Mouse (Mus musculus): ENCODE measurements around the gene Rad21l. TPM values are rescaled to one million over a fixed set of nuclear protein-coding genes. Genes with fewer than 3 reads are reported as not detected.
A peak's percentile ranks its signal among the peaks of the same experiment; 100 is the strongest.

The Rad21l gene
- total RNA-seq (2021) = not detected
- long read RNA-seq, experiment 1 = 0 reads
- long read RNA-seq, experiment 2 = 0 reads

DNA sequence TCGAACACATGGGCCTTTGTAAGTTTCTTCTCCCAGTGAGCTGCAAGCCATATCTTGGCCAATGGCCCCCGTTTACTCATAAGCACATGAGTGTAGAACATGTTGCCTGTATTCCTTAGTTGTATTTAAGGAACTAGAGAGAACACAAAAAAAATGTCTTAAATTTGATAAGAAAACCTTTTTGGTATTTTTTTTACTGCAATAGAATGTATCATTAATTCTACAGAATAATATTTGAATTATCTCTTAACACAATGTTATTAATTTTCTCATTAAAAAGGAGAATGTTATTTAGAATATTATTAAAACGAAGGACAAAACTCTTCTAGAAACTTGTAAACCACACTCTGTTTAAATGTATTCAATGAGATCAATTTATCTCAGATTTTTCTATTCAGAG is at the start of gene Rad21l:
TSS of gene Rad21l (minus strand) at position 101 of the 400 bp plus-strand sequence.
- no peak for DNase-seq

DNA sequence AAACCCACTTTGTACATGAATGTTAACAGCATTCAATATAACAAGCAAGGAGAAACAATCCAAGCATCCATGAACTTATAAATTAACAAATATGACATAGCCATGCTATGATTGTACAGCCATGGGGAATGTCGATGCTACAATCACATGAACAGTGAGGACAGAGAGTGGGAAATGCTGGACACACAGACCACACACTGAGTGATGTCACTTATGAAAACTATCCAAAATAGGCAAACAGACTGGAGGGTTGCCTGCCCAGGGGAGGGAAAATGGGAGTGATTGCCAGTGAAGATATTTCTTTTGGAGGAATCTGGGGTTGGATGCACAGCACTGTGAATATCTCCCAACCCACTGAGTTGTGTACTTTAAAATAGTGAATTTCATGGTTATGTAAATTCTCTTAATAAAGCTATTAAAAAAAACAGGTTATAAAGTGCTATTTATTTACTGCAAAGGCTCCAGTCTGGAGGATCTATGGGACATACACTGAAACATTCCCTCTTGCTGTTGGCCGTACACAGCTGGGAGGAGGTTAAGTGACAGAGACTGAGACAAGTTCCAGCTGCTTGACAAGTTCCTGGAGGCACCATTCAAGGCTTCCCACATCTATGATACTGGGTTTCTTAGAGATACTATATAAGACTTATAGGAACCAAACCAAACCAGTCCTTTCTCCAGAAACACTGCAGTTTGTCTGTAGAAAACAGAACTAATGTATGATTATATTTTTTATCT is 48.2 kb upstream of the Rad21l start:
- DNase-seq = no peak

DNA sequence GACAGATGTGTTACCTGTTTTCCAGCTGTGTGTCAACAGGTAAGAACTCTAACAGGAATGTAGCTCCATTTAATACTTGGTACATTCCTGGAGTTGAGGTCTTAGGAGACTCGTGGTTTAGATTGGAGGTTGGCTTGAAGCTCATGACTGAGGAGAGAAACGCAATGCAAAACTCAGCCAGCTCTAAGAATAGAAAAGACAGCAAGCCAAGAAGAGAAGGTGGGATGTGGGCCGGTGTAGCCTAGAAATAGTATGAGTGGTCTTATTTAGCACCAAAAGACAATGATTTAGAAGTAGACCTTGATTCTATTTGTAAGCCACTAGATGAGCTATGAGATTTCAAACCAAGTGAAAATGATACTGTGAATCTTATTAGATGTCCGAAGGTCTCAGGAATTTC is 47.2 kb upstream of the Rad21l start:
- no peak for DNase-seq

DNA sequence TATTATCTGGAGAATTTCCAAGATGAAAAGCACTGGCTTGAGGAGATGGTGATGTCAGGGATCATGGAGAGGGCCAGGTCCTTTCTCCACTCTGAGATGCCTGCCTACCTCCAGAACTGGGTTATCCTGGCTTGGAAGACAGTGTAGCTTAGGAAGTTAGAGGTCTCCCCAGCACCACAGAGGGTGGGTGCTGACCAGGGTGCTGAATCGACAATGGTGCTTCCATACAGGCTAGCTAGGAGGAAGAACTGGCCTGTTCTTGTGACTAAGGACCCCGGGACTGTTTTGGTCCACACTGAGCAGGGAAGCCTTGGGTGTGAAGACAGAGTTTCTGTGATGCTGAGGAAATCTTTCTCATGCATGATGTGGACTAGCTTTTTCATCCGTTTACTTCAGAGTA is 44.3 kb upstream of the Rad21l start:
- DNase-seq = peak; percentile 20

DNA sequence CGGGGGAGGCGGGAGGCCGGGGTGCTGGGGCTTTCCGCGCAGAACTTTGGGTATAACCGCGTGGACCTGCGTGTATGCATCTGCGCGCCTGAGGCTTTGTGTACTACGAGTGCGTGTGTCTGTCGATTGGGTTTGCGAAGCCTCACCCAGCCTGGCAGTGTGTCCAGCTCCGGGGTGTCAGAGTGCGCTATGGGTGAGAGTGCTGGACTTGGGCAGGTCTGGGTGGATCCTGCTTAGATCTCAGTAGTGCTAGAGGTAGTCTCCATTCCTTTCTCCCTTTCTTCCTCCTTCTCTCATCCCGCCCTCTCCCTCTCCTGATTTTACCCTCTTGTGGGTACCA is 34.5 kb upstream of the Rad21l start:
- no peak for DNase-seq

DNA sequence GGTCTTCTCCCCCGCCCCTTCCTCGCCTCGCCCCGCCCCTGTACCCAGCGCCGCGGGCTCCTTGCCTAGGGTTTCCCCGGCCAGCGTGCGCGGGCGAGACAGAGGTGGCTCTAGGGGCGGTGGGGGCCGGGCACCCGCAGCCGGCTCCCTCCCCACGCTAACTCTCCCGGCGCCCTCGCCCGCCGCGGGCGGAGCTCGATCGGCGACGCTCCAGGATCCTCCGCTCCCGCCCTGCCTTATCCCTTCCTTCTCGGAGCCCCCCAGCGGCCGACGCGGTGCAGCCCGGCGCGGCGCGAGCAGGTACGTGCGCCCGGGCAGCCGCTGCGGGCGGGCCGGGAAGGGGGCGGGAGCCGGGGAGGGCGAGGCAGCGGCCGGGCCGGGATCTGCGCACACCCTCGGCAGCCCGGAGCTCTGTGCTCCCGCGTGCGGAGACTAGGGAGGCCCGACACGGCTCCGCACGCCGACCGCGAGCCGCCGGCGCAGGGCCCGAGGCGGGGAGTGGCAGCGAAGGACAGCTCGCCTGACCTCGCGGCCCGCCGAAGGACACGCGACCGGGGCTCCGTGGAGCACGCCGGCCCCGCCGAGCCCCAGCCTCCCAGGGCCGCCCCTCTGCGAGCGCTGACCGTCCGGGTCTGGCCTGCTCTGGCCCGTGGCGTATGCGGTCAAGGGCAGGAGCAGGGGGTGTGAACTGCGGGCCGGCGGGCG is 34.0 kb upstream of the Rad21l start:
- peak; percentile 44 for DNase-seq

DNA sequence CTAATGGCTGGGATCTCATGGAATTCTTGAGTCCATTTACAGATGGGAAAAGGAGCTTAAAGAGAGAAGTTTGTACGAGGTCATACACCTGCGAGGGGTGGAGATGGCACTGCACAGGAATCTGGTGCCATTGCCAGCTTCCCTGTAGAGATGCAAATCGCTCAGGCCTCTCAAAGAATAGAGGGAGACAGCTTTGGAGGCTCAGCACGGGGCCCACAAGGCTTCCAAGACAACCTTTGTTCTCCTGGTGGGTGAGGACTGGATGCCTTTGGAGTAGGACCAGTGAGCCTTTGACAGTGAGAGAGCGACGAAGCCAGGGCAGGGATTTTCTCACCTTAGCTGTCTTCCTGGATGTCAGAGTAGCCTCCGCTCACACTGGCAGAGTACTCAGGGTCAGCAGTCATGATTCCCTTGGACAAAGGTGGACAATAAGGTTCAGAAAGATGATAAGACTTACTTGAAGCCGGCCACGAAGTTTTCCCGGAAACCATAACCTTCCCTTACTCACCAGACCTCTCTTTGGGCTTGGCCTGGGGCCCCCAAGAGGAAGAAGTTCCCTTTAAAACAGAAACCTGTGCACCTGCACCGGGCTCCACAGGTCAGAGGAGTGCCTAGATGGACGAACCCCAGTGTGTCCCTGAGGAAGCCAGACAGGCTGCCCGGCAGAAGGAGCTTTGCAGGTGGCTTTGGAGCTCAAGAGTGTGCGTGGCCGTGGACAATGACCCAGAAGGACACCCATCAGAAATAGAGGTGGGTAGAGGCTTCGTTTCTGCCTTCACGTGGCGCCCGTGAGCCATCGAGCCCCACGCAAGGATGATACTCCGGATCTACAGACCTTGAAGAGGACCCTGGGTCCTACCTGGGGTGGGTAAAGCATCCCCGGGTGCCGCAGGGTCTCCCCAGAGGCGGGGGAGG is 33.2 kb upstream of the Rad21l start, which contains the start of gene Tmem74b:
TSS of gene Tmem74b (plus strand) at position 778 of the 915 bp plus-strand sequence.
- no peak for DNase-seq

DNA sequence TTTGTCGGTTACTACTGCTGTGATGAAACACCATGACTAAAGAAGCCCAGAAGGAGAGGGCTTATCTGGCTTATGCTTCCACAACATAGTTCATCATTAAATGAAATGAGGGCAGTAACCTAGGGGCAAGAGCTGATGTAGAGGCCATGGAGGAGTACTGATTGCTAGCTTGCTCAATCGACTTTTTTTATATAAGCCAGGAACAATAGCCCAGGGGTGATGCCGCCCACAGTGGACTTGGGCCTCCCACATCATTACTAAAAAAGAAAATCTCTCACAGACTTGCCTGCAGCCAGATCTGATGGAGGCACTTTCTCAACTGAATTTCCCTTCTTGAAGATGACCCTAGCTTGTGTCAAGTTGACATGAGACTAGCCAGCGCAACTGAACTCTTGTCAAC is 14.6 kb upstream of the Rad21l start:
- no peak for DNase-seq

DNA sequence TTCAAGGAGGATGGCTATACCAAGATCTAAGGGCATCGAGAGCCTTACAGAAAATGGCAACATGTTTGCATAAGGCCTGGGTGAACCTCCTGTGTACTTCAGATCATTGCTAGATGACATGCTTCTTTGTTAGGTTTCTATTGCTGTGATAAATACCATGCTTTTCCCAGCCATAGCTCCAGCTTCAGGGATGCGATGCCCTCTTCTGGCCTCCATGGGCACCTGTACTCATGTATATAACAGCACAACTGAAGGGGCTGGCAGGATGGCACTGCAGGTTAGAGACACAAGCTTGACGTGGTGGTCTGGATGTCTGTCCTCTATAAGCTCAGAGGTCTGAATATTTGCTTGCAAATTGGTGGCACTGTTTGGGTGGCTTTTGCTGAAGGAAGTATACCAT is 14.0 kb upstream of the Rad21l start:
- DNase-seq = no peak

DNA sequence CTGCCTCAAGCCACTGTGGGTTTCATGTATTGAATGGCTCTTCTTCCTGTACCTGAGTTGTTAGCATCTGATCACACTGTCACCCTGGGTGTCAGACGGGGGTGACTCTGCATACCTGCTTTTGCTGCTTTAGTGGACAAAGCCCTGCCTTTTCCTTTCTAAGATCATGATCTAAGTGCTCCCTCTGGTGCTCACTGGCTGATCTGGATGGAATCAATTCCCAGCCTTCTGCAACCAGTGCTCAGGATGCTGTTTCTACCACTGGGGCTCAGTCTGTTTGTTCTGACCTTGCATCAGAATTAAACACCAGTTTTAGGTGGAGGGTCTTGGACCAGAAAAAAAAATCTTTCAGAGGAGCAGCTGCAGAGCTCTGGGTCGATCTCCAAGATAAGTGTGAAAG is 7.9 kb upstream of the Rad21l start:
- DNase-seq = no peak

DNA sequence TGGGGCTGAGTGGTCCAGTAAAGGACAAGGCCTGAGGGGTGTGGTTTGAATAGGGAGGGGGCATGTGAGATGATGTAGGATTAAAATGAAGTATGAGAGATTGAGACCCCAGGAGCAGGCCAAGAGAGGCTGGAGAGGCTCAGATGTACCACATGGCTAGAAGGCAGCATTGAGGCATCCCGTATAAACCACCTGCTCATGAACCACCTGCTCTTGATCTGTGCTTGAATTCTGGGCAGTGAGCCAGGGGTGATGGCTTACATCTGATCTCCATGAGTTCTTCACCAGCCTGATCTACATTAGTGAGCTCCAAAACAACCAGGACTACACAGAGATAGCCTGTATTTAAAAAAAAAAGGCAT is 2.6 kb upstream of the Rad21l start:
- no peak for DNase-seq

DNA sequence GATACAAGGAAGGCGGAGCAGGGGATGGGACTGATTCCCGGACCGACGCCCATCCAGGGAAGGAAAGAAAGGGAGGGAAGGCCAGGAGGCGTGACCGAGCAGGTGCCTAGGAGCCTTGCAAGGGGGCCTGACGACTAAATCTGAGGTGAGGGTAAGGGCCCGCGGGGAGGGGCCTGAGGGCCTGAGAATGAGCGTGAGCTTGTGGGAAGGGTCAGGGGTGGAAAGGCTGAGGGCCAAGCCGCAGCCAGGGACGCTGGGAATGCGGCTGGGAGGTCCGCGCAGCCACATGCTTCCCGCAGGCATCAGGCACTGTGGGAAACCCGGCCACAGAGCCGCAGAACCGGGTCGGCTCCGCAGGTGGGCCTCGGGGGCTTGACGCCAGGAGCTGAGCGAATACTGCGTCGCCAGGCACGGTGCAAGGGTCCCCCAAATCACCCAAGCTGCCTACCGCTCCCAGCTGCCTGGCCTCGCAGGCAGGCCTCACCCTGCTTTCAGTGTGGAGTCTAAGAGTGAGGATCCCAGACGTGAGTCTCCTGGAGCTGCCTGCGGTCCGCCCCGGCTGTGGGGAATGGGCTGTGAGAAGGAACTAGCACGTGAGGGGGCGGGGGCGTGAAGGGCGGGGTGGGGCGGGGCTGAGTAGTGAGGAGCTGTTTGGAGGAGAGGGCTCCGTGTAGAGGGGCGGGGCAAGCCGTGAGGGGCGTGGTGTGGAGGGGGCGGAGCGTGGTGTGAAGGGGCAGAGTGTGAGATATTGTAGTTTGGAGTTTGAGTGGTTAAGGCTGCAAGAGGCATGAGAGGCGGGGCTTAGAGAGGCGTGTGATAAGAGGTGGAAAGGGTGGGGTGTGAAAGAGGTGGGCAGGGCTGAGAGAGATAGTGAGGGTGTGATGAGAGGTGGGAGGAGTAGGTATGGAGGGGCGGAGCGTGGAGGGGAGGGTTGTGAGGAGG is 2.0 kb upstream of the Rad21l start:
- no peak for DNase-seq

DNA sequence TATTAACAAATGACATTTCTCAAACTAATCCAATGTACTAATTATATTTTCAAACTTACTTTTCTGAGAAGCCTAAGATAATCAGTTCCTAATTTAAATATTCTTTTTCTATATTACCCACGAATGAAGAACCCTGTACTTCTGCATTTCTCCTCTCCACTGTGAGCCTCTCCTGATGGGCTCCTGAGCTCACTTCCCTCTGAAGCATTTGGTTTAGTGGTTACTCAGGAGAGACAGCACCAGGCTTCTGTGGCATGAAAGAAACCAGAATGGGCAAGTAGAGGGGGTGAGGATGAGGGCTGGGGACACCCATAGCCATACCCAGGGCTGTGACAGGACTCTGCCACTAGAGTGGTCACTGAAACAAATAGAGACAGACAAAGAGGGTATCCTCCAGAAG is 16.3 kb downstream of the Rad21l start:
- DNase-seq = no peak

DNA sequence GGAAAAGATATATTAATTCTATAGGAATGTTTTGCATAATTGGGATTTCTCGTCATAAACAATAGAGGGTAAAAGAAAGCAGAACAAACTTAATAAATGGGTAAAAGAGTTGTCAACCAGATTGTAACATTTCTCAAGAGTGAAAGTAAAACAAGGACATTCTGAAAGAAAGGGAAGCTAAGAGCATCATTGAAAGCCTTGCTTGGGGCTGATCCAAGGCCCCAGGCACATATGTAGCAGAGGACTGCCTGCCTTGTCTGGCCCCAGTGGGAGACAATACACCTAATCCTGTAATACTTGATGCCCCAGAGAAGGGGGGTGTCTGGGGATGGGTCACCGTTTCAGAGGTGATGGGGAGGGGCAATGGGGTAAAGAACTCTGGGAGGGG is 32.3 kb downstream of the Rad21l start:
- no peak for DNase-seq

DNA sequence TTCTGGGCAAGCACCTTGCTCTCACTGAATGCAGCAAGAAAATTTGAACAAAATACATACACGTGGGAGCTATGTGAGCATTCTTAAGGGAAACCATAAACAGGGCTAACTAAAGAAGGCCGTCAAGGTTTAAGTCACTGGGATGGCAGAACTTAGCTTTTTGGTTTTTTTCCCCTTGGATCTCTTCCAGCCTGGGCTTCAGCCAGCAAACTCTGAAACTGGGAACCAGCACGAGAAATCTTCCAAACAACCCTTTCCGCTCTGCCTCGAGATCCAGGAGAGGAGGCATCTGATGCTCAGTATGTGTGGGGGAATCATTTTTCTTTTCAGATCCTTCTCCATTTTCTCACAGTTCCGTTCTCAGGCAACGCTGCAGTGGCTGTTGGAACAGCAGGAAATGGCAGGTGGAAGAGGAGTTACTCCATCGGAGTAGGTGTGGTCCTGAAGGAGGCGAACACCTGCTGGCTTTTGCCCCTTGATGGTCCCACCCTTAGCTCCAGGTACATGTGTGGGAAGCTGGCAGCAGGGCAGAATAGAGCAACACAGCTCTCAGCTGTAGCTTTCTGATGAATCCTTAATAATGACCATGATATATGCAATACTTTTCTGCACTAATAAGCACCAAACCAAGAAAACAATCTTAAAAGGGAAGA is 32.8 kb downstream of the Rad21l start:
- no peak for DNase-seq

DNA sequence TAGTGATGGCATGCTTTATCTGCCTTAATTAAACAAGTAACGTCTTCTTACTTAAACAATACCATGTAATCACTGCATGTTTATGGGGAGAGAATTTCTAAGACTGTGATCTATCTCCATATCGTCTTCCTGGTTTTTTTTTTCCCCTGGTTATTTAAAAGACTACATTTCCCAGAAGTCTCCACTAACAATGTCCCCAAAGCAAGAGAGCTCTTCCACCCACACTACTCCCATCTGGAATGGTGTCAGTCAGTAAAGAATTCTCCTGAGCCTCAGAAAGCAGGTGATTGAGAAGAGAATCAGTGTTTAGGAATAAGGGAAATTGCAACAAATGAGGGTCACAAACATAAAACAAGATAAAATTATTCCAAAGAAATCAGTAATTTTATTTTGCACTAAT is 33.4 kb downstream of the Rad21l start:
- no peak for DNase-seq

DNA sequence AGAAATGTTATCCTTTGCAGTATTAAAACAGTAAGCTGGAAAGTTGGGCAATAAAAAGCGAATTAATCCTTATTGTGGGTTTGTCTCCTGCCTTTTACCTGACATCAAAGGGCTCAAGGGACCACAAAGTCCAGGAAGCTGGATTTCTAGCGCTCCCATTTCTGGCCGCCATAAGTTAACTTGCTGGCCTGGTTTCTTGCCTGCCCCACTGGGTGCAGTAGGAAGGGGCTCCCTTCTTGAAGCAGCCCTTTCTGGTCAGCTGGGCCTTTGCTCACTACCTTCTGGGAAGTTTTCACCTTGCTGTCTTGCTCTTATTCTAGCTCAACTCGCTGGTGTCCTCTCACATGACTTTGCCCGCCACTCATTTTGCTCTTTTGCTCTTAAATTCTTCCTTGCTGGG is 35.4 kb downstream of the Rad21l start:
- no peak for DNase-seq

DNA sequence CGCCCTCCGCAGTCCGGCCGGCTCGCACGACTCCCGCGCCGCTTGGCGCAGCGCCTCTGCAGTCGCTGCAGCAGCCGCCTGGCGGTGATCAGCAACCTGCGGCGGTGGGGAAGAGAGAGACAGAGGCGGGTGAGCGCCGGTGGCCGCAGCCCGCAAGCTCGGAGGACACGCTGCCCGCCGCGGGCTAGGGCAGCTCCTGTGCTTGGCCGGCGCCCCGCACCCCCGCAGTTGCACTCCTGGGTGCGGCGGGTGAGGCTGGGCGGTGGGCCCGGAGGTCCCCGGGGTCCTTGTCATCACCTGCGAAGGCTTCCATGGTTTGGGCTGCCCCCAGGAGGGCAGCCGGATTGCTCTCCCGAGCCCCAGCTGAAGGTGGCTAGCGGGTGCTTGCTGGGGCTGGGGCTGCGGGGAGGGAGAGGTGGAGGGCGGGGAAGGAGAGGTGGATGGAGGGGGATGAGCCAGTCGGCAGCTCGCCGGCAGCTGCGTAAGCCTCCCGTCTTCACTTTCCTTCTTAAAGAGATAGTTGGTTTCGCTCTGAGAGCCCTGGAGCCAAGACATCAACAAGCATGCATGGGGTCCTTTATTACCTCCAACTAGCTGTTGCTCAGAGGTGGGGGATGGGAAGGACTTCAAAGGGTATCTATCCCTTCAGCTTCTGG is 36.0 kb downstream of the Rad21l start, which contains the start of gene Snph:
TSS of gene Snph (minus strand) at position 435 of the 656 bp plus-strand sequence.
- peak; percentile 54 for DNase-seq

DNA sequence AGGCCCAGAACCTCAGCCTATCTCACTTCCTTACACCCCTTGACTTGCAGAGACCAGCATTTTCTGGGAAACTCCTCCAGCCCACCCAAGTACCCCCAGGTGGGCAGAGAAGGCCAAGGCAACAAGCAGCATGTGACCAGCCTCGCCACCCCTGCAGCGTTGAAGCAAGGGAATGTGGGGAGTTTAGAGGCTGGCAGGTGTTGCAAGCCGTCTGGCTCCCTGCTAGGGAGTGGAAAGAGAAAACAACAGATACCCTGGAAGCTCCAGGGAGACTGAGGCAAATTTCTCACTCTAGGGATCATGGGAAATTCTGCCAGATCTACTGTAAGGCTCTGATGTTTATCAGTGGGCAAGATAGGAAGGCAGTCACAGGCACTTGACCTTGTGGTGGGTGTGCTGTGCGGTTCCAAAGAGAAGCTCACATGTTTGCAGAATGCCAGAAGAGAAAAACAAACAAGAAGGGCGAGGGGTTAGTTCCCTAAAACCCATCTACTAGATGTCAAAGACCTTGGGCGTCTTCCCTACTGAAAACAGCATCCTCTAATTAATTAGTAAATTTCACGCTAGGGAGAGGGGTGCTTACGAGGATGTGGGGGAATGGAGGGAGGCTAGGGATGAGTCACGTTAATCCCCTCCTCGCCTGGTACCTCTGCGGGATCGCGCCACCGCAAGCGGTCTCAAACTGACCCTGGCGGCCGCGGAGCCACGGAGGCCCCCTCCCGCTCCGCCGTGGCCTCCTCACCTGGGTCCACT is 36.8 kb downstream of the Rad21l start:
- no peak for DNase-seq

DNA sequence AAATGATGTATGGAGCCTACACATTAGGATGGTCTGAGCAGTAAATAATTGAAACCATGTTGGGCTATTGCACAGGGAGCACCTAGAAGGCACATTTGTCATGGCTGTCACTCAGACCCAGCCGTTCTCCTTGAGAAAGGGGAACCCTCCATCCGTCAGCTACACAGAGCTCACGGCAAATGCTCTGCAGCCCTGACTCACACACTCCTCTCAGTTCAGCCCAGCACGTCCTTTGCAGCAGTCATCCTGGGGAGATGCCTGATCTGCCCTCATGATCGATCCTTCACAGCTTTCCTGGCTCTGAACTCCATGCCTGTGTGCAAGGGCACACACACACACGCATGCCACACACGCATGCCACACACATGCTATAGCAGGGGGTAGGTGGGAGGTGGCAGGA is 39.0 kb downstream of the Rad21l start:
- no peak for DNase-seq

All from gastrocnemius, postnatal 10 days (tissue).